Mouse (Mus musculus) right cerebral cortex, adult 2 months (tissue): ENCODE data around the gene Ston2.
"Not testable (repeated sequence)": the region's sequence is repeated elsewhere in the genome, so short reads cannot be mapped to it uniquely, and the experiment has no call there.

ENCODE experiments used
- DNase-seq, 2 experiments: peaks; one replicate each; pipeline ENCODE4 v3.0.0; 2021 to 2022; ENCODE audit warnings: low spot score in 2 of 2

Ston2 gene

DNA sequence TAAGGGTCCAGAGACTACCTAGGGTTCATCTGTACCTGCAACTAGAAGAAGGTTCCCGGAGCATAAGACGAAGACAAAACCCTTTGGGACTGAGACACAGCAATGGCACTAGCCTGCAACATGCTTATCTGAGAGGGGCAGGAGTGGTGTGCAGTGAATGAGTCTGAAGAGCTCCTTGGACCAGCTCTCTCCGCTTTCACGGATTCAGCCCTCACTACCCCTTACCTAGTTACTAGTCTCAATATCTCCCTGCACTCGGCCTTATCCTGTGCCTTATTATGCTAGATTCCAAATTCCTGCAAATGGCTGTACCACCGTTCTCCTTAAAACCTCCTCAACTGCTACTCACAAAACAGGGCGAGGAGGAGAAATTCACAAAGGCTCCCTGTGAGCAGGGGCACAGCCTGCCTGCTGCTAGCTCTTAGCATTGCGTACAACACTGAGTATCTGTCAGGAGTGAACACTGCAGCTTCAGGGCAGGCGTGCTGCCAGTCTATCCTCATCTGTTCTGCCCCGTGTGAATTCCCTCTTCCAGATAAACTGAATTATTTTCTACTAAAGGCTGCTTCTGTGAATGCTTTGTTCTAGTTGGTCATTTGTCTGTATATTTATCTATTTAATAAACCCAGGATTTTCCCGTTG, 38.5 kb downstream of the Ston2 start:
- DNase-seq: peak in 1 of 2 experiments; percentile 14

GRCm38 (mm10) chr12:91748241-91748865, 39.8 kb downstream of the Ston2 start:
- peak; percentile 76 to 83 for DNase-seq

- DNase-seq: not testable (repeated sequence)
Measured at GRCm38 (mm10) chr12:91746839-91747238, 41.3 kb downstream of the Ston2 start.

DNA sequence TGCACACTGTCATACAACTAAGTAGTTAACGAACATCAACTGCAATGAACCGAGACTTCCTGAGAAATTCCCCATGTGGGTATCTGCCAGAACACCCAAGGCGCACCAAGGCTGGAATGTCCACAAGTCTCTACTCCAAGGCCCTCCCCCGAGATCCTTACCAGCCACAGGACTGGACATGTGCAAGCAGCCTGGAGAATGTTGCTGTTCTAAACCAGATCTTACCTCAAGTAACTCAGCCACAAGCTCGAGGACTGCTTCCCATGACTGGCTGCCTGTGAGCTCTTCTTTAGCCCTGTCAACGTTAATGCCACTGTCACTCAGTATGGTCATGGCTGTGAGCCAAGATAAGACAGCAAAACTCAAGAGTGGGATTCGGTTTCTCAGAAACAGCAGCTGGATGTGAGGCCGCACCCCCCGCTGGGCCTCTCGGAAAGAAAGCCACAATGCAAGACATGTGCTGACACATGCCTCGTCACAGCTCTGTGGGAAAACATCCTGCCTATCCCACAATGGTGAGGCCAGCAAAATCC, 42.4 kb downstream of the Ston2 start:
- DNase-seq: no peak

DNA sequence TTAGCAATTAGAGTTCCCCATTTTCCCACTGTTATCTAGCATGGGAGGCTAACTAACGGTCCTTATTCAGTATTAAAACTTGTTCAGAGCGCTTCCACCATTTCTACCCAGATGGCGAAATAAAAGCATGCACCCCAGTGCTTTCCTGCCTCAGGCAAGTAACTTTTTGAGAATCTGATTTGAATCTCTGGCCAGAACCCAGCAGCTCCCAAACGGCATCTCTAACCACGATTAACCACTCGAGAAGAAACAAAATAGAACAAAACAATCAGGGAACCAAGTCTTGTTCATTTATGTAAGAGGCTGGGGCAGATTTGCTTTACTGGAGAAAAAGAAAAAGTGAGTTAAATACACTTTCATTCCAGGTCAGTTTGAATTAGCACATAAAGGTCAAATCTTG, 44.1 kb downstream of the Ston2 start:
- DNase-seq: no peak

- no peak for DNase-seq
Measured at GRCm38 (mm10) chr12:91742916-91743315, 45.3 kb downstream of the Ston2 start.

DNA sequence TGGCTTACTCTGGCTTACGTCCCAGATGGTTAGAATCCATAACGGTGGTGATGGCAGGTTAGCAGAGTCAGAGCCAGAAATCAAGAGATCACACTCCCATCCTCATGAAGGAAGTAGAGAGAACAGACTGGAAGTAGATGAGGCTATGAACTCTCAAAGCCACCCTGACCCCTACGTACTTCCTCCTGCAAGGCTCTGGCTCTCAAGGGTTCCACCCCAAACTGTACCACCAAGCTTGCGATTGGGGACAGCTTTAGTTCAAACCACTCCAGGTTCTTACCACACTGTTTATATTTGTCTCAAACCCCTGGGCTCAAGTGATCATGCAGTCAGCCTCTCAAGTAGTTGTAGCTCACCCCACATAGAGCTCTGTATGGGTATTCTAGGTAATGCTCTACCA, 49.8 kb downstream of the Ston2 start:
- DNase-seq: no peak

DNA sequence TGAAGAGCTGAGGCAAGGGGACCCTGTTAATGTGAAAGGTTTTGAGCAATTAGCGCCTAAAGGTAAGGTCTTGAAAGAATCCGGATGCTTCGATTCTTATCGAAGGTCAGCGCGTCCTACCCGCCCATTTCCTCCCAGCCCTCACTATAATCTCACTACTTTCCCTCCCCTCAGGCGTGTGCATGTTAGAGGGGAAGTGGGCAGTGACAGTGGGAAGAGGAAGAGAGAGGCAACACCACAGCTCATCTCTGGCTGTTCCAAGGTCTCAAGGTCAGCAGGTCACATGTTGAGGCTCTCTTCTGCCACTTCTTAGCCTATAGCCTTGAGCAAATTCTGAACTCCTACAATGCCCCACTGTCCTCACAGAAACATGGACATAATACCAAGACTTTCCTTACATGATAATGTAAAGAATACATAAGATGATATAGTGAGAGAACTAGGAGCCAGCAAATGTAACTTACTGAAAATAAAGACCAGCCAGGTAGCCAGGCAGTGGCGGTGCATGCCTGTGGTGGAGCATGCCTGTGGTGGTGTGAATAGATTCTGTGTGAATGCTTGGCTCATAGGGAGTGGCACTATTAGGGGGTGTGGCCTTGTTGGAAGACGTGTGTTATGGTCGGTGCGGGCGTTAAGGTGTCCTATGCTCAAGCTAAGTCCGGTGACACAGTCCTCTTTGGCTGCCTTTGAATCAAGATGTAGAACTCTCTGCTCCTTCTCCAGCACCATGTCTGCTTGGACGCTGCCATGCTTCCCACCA, 51.8 kb downstream of the Ston2 start:
- DNase-seq: no peak

GRCm38 (mm10) chr12:91734246-91735027, 53.8 kb downstream of the Ston2 start:
- no peak for DNase-seq

DNA sequence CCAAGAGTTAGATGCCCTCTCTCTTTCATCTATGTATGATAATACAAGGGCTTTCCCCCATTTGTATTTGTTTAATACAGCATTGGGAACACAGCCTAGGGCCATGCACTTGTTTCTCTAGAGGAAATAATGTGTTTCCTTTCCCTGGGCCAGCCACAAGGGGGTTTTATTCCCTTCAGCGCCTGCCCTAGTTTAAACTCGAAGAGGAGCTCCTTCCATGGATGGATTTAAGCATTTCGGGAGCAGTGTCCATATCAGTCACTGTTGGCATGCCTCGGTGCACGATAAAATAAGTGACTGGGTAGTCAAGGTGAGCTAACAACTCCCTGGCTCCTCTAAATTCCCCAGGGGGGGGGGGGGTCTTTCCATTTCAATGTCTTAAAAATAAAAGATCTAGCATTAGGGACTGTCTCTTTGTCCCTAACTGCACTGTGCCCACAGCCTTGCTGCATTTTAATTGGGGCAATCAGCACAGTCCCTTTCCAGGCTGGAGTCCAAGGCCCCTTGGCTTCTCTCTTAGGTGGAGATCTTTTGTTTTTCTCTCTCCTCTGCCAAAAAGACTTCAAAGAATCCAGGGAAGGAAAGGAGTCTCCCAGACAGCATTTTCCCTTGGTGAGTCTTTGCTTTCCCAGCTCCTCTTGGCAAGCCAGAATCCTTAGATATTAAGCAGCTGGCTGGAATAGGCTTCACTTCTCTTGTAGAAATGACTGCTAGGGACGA, 55.3 kb downstream of the Ston2 start:
- peak in 1 of 2 experiments; percentile 25 for DNase-seq

GRCm38 (mm10) chr12:91726202-91726601, 62.0 kb downstream of the Ston2 start:
- DNase-seq: no peak

DNA sequence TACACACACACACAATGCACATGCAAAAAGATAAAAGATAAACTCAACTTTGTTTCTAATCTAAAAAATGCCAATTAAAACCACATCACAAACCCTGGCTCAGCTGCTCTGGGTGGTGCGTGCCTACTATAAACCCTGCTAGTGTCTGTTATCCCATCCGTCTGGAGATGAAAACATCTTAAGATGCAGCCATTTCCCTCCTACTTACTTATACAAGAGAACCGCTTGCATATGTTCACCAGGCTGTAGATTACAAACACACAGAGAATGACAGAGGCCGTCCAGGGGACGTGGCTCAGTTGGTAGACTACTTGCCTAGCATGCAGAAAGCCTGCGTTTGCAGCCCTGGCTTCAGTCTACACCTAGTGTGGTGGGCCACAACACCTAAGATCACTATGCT, 64.3 kb downstream of the Ston2 start:
- no peak for DNase-seq

DNA sequence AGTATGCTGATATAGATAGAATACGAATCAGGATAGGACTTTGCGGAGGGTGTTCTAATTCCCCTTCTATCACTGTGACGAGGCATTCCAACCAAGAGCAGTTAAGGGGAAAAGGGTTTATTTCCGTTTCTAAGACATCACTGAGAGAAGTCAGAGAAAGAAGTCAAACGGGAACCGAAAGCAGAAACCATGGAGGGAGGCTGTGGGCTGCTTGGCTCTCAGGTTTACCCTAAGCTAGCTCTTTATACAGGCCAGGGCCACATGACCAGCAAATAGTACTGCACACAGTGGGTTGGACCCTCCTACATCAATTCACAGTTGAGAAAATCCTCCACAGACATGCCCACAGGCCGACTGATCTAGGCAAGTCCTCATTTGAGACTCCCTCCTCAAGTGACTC, 69.1 kb downstream of the Ston2 start:
- DNase-seq: no peak

GRCm38 (mm10) chr12:91715686-91716085, 72.5 kb downstream of the Ston2 start:
- DNase-seq: no peak

- peak; percentile 10 to 22 for DNase-seq
Measured at GRCm38 (mm10) chr12:91713358-91713757, 74.8 kb downstream of the Ston2 start.

- no peak for DNase-seq
Measured at GRCm38 (mm10) chr12:91711655-91712054, 76.5 kb downstream of the Ston2 start.

- peak; percentile 60 to 67 for DNase-seq
Measured at GRCm38 (mm10) chr12:91710876-91711275, 77.3 kb downstream of the Ston2 start.

GRCm38 (mm10) chr12:91709634-91710033, 78.6 kb downstream of the Ston2 start:
- DNase-seq: no peak

DNA sequence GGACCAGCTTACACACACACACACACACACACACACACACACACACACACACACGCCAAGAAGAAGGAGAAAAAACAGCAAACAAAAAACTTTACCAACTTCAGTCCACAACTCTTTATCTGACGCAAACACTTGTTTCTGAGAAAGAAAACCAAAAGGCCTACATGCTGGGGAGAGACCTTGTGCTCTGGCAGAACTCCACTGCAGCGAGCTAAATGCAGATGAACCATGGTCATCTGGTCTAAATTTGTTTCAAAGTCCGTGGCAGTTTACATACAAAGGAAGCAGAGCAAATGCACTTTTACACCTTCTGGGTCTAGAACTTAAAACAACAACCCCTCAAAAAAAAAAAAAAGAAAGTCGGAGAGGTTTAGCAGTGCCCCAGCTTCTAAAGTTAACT, 79.0 kb downstream of the Ston2 start:
- no peak for DNase-seq

DNA sequence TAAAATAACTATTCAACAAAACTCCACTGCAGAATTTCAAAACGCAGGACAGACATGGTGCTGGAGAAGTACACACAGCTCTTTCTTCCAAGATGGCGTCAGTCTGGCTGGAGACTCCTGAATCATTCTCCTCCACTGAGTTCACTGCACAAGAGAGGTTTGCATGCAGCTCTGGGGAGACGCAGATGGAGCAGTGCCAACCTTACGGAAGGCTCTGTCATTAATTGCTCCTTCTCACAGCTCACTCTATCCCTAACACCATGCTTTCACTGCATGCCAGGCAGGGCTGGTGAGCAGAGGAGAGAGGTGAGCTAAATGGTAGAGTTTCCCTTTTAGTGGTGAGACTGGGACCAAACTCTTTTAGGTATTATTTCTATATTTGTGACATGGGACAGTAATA, 80.4 kb downstream of the Ston2 start:
- no peak for DNase-seq

DNA sequence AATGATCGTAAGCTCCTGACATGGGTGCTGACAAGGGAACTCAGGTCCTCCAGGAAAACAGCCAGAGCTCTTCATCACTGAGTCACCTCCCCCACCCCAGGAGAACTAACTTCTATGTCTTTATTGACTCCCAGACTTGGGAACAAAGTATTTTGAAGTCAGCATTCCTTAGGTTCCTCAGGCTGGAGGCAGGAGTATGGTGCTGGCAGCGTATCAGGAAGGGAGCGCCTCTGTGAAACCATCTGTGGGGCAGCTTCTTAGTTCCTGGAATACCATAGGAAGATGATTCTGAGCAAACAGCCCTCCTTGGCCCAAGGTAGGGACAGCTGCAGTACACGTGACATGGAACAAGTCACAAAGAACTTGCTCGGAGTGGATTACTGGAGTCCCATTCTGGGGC, 84.7 kb downstream of the Ston2 start:
- no peak for DNase-seq
